Mouse (Mus musculus) limb, embryonic 11.5 days (tissue): ENCODE data around the gene Spaca1. TPM values are rescaled to one million over a fixed set of nuclear protein-coding genes. Genes with fewer than 3 reads are reported as not detected.
A peak's percentile ranks its signal among the peaks of the same experiment; 100 is the strongest.
"Not testable (repeated sequence)": the region's sequence is repeated elsewhere in the genome, so short reads cannot be mapped to it uniquely, and the experiment has no call there.

ENCODE experiments used
- ATAC-seq: fragments of 200-750 bp; cut with Nextera tagmentation; 2 replicates; pipeline ENCODE4 v1.8.0; 2017; ENCODE audit warnings: low read depth; ENCODE audit not compliant: insufficient number of reproducible peaks, low FRiP score, low TSS enrichment
- DNase-seq: peaks from one replicate; pipeline ENCODE4 v3.0.0-alpha.2; 2015; ENCODE audit warnings: low spot score
- H3K27ac ChIP-seq: fragments of 300-500 bp; sonication (generic); replicated peaks from 2 replicates; pipeline ENCODE4 v1.5.1; 2014; ENCODE audit warnings: low read depth, mild to moderate bottlenecking, low read length
- H3K27me3 ChIP-seq: fragments of 300-500 bp; sonication (generic); 2 replicates; pipeline ENCODE4 v1.6.1; 2014; ENCODE audit warnings: mild to moderate bottlenecking, low read length, mixed read lengths; ENCODE audit not compliant: control insufficient read depth, insufficient read depth
- H3K36me3 ChIP-seq: fragments of 300-500 bp; sonication (generic); 2 replicates; pipeline ENCODE4 v1.6.1; 2014; ENCODE audit warnings: mild to moderate bottlenecking, low read length, moderate library complexity, mixed read lengths; ENCODE audit not compliant: control insufficient read depth, insufficient read depth
- H3K4me1 ChIP-seq: fragments of 300-500 bp; sonication (generic); 2 replicates; pipeline ENCODE4 v1.6.1; 2014; ENCODE audit warnings: low read length, mixed read lengths; ENCODE audit not compliant: control insufficient read depth, insufficient read depth
- H3K4me2 ChIP-seq: fragments of 300-500 bp; sonication (generic); 2 replicates; pipeline ENCODE4 v1.6.1; 2014; ENCODE audit warnings: low read depth, mild to moderate bottlenecking, moderate library complexity; ENCODE audit not compliant: severe bottlenecking
- H3K4me3 ChIP-seq: fragments of 300-500 bp; sonication (generic); 2 replicates; pipeline ENCODE4 v1.5.1; 2014; ENCODE audit warnings: low read depth, low read length
- H3K9ac ChIP-seq: fragments of 300-500 bp; sonication (generic); 2 replicates; pipeline ENCODE4 v1.6.1; 2014; ENCODE audit warnings: mild to moderate bottlenecking, low read length
- H3K9me3 ChIP-seq: fragments of 300-500 bp; sonication (generic); 2 replicates; pipeline ENCODE4 v1.6.1; 2016; ENCODE audit warnings: low read length; ENCODE audit not compliant: control insufficient read depth
- WGBS: fragments of 180-500 bp; shearing (Covaris S2); extraction: QIAGEN DNeasy Blood & Tissue Kit; methylation state at CpG from one replicate; pipeline ENCODE4 v1.1.7; 2014; 5-methylcytosine and 5-hydroxymethylcytosine counted together
- polyA plus RNA-seq: library from polyadenylated mRNA; unstranded; fragments of >200 nt; fragmentation: Nextera tagmentation; extraction: Ambion mirVana; gene quantifications from 2 replicates; pipeline ENCODE4 v1.2.1, GENCODE M21; 2014

Spaca1 gene
- 0.81 and 2.1 TPM in 2 replicates for polyA plus RNA-seq

DNA sequence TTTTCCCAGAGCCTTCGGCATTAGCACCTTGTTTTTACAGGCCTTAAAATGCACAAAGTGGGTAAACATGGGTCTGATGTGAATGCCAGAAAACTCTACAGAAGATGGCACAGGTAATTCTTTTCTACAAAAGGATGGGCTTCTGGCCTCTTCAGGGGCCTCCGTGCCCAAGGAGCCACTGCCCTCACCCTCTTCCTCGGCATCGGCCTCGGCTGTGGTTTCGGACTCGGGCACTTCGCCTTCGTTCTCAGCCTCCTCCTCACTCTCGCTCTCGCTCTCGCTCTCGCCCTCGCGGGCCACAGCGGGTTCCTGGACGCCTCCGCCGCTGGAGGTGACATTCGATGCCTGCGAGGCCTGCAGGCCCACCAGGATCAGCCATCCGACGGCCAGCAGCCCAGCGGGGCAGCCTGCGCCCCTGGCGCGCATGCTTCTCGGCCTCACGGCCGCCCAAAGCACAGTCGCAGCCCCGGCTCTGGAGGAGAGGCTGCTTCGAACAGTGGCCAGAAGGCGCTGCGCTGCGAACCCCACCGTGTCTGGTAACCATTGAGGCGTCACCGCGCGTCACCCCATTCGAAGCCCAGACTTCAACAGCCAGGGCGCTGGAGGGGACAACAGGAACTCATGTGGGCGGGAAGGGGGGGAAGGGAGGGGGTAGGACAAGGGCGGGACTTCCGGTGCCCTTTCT, at the start of gene Spaca1:
Gene Spaca1 (minus strand): TSS at position 621 of the 685 bp plus-strand sequence.
- 55% methylated on average over 46 of the region's 46 CpGs for WGBS
- Histone ChIP-seq H3K4me3 (peak within 1 kb of the TSS; percentile 20), H3K4me2 (peak within 1 kb of the TSS; percentile 36), H3K9me3 (no peaks in the 10 kb centered on the region), H3K9ac (peak within 1 kb of the TSS; percentile 34), H3K36me3 (no peaks in the 10 kb centered on the region), H3K27me3 (no peaks in the 10 kb centered on the region), H3K4me1 (no peaks in the 10 kb centered on the region), H3K27ac (no peak within 1 kb of the TSS)
- peak; percentile 39; the same call in 1 of the 2 replicates for ATAC-seq
- peak; percentile 52 for DNase-seq

DNA sequence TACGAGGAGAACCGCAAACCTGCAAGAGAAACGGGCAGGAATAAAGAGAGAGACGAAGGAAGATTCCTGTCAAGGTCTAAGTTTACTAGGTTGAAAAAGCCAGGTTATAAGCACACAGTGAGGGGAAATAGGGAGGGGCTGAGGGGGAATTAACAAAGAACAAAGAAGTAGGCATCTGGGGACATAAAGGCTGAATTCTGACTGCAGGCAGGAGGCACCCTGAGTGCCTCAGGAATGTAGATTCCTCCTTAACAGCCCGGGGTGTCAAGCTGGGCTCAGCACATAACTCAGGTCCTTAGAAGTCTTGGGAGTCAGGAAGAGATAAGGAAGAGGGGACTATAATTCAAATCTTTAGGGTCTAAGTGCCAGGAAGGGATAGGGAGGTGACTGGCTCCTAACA, 37.3 kb upstream of the Spaca1 start:
- not testable (repeated sequence) for H3K36me3 ChIP-seq, H3K4me3 ChIP-seq, H3K4me1 ChIP-seq, ATAC-seq, H3K27me3 ChIP-seq, H3K4me2 ChIP-seq, H3K9me3 ChIP-seq, H3K9ac ChIP-seq, H3K27ac ChIP-seq, DNase-seq
- WGBS: 88% methylated on average over 5 of the region's 5 CpGs

DNA sequence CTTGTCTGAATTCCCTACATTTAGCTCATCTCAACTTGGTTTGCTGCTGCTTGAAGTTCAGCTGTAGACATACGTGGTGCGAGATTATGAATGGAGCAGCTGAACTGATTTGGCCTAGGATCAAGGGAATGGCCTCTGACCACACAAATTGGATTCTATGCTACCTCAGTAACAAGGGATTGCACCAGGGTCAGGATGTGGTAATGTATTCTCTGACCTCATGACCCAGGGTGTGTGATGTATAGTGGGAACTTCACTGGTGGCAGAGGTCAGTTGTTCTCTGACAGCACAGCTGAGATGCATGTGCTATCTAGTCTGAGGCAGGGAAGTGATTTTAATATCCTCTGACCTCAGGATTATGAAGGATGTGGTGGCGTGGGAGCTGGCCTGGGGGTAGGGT, 31.1 kb upstream of the Spaca1 start:
- no peak for ATAC-seq

DNA sequence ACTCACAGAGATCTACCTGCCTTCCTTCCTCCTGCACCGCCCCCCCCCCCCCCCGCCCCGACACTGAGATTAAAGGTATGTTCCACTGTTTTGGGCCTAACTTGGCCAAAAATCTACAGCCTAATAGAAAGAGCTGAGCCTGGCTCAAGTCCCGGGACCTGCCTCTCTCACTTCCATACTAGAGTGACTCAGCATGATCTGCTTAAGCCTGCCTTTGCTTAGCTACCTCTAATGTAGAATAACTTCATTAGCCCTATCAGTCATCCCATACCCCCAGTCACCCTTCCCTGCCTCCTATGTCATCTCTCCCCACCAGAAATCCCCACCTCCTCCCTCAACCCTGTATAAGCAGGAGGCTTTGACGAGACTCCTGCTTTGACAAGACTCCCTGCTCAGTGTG, 19.0 kb upstream of the Spaca1 start:
- Histone ChIP-seq H3K9ac (no peak overlapping the region), H3K36me3 (no peaks in the 10 kb centered on the region), H3K27me3 (no peaks in the 10 kb centered on the region), H3K4me2 (no peak overlapping the region), H3K4me1 (no peaks in the 10 kb centered on the region), H3K4me3 (no peak overlapping the region), H3K9me3 (no peaks in the 10 kb centered on the region), H3K27ac (no peak overlapping the region)
- DNase-seq (no peak), ATAC-seq (no peak)
- 94% methylated on average over 3 of the region's 5 CpGs for WGBS

More for the DNA sequence above, 31.1 kb upstream of the Spaca1 start:
- no peak overlapping the region for H3K9ac ChIP-seq
- no peaks in the 10 kb centered on the region for H3K27me3 ChIP-seq
- no peaks in the 10 kb centered on the region for H3K9me3 ChIP-seq
- H3K4me2 ChIP-seq: no peak overlapping the region
- no peak for DNase-seq
- no peaks in the 10 kb centered on the region for H3K36me3 ChIP-seq
- no peak overlapping the region for H3K27ac ChIP-seq
- no peak overlapping the region for H3K4me3 ChIP-seq
- WGBS: 60% methylated on average over 3 of the region's 3 CpGs
- no peaks in the 10 kb centered on the region for H3K4me1 ChIP-seq

DNA sequence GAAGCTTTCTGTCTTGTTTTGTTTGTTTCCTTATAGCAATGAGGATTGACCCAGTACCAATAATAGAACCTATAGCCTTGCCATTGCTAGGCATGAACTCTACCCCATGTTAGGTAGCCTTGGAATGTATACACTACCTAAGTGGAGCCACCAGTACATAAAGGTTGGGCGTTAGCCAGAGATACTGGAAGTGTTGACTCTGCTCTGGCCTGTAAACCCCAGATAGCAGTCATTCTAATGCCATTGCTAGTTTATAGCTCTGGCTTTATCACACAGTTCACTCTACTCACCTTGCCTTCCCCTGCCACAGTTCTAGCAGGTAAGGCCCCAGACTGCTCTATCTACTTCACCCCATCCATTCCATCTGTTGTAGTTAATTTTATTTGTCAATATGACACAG, 8.3 kb upstream of the Spaca1 start:
- H3K9ac ChIP-seq: no peak overlapping the region
- no peaks in the 10 kb centered on the region for H3K36me3 ChIP-seq
- H3K4me2 ChIP-seq: no peak overlapping the region
- H3K27me3 ChIP-seq: no peaks in the 10 kb centered on the region
- no peaks in the 10 kb centered on the region for H3K4me1 ChIP-seq
- 72% methylated on average over 1 of the region's 1 CpGs for WGBS
- no peak overlapping the region for H3K27ac ChIP-seq
- ATAC-seq: no peak
- no peak overlapping the region for H3K4me3 ChIP-seq
- no peak for DNase-seq
- no peaks in the 10 kb centered on the region for H3K9me3 ChIP-seq

DNA sequence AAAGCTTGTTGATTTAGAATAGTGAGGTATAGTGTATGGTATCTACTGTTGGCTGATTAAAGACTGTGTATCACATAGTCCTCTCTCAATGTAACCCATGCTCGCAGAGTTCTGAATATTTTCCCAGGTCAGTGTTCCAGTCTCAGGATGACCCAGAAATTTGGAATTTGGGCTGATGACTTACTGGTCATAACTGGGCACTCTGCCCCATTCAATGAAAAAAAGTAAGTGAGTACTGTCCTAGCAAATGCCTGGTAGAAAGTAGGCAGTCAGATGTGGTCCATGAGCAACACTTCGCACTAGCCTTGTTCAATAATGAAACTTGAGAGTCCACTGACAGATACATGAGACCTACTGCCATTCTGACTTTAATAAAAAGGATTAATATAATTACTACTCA, 23.2 kb downstream of the Spaca1 start:
- DNase-seq (no peak), ATAC-seq (no peak)
- Histone ChIP-seq H3K9me3 (no peaks in the 10 kb centered on the region), H3K27ac (no peak overlapping the region), H3K36me3 (no peaks in the 10 kb centered on the region), H3K9ac (no peak overlapping the region), H3K4me1 (no peaks in the 10 kb centered on the region), H3K27me3 (no peaks in the 10 kb centered on the region), H3K4me2 (no peak overlapping the region), H3K4me3 (no peak overlapping the region)
- 94% methylated on average over 2 of the region's 2 CpGs for WGBS

DNA sequence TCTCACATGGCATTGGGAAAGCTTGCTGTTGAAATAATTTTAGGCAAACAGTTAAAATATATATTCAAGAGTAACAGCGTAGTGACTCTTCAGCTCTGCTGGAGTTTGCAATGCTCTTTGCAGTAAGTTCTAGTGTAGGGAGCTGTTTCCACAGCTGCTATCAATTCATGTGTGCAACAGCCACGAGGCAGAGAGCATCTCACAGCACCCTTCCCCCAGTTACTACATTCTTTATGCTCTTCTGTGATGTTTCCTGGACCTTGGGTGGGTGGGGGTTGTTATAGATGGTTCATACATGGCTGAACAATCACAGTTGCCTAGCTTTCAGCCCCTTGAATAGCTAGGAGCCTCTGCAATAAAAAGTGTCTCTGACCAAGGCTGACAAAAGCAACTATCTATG, 28.5 kb downstream of the Spaca1 start:
- DNase-seq (no peak), ATAC-seq (no peak)
- Histone ChIP-seq H3K36me3 (no peaks in the 10 kb centered on the region), H3K27ac (no peak overlapping the region), H3K9ac (no peak overlapping the region), H3K27me3 (no peaks in the 10 kb centered on the region), H3K4me1 (no peaks in the 10 kb centered on the region), H3K9me3 (no peaks in the 10 kb centered on the region), H3K4me2 (no peak overlapping the region), H3K4me3 (no peak overlapping the region)
- 42% methylated on average over 2 of the region's 2 CpGs for WGBS

DNA sequence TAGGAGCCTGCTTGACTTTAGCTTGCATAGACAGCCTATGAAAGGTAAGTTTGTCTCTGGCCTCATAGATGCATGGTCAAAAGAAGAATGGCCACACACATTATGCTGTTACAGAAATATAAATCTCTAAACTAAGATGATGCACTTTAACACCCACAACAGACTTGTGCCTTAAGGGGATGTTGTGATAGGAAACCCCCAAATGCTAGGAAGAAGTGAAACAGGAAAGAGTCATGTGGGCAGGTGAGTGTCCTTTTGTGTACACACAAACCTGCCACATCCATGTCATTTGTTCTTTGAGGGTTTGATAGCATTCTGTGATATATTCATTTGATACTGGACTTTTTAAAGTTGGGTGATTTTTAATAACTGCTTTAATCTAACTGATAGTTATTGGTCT, 53.6 kb downstream of the Spaca1 start:
- no peak overlapping the region for H3K9ac ChIP-seq
- no peaks in the 10 kb centered on the region for H3K27me3 ChIP-seq
- no peaks in the 10 kb centered on the region; the same call in 1 of the 2 replicates for H3K9me3 ChIP-seq
- no peak overlapping the region for H3K4me3 ChIP-seq
- H3K36me3 ChIP-seq: no peaks in the 10 kb centered on the region
- no peak overlapping the region for H3K4me2 ChIP-seq
- no peaks in the 10 kb centered on the region for H3K4me1 ChIP-seq
- no peak for ATAC-seq
- no peak overlapping the region for H3K27ac ChIP-seq
- DNase-seq: no peak

DNA sequence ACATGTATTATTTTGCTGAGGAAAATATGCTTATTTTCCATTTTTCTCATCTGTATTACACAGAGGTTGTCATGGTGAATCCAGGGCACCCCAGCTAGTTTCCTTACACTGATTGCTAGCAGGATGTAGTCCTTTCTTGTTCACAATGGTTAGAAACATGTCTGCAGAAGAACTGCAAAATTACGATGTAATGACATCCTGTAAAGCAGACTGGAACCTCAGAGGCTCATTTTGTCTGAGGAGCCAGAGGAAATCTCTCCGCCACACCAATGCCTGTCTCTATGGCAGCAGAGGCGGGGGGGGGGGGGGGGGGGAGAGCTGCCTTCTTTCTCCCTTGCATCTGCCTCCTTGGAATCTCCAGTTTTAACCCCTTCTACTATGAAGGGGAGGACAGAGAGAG, 57.3 kb downstream of the Spaca1 start:
- H3K4me2 ChIP-seq: no peak overlapping the region
- no peak overlapping the region for H3K9ac ChIP-seq
- ATAC-seq (no peak), DNase-seq (no peak)
- H3K36me3 ChIP-seq: no peaks in the 10 kb centered on the region
- H3K9me3 ChIP-seq: no peaks in the 10 kb centered on the region
- no peak overlapping the region for H3K27ac ChIP-seq
- H3K27me3 ChIP-seq: no peaks in the 10 kb centered on the region
- no peaks in the 10 kb centered on the region for H3K4me1 ChIP-seq
- H3K4me3 ChIP-seq: no peak overlapping the region
- WGBS: 44% methylated on average over 2 of the region's 3 CpGs
